Mouse (Mus musculus) intestine, embryonic 16.5 days (tissue): ENCODE measurements around the gene Sebox. TPM values are rescaled to one million over a fixed set of nuclear protein-coding genes. Genes with fewer than 3 reads are reported as not detected.

ENCODE experiments used
- ATAC-seq: fragments of 200-750 bp; cut with Nextera tagmentation; 2 replicates; pipeline ENCODE4 v1.8.0; 2017; ENCODE audit warnings: moderate TSS enrichment, moderate library complexity
- H3K27ac ChIP-seq: fragments of 300-500 bp; sonication (generic); 2 replicates; pipeline ENCODE4 v1.5.1; 2014; ENCODE audit warnings: mild to moderate bottlenecking, low read length
- H3K27me3 ChIP-seq: fragments of 300-500 bp; sonication (generic); replicated peaks from 2 replicates; pipeline ENCODE4 v1.6.1; 2014; ENCODE audit warnings: low read length, control low read depth, mixed read lengths; ENCODE audit not compliant: control insufficient read depth, insufficient read depth
- H3K36me3 ChIP-seq: fragments of 300-500 bp; sonication (generic); 2 replicates; pipeline ENCODE4 v1.6.1; 2014; ENCODE audit warnings: low read length, control low read depth; ENCODE audit not compliant: control insufficient read depth, insufficient read depth
- H3K4me1 ChIP-seq: fragments of 300-500 bp; sonication (generic); 2 replicates; pipeline ENCODE4 v1.6.1; 2014; ENCODE audit warnings: low read length, control low read depth, mixed read lengths; ENCODE audit not compliant: control insufficient read depth, insufficient read depth
- H3K4me2 ChIP-seq: fragments of 300-500 bp; sonication (generic); 2 replicates; pipeline ENCODE4 v1.6.1; 2014; ENCODE audit warnings: low read depth, low read length, control low read depth
- H3K4me3 ChIP-seq: fragments of 300-500 bp; sonication (generic); 2 replicates; pipeline ENCODE4 v1.5.1; 2014; ENCODE audit warnings: mild to moderate bottlenecking, low read length
- H3K9ac ChIP-seq: fragments of 300-500 bp; sonication (generic); 2 replicates; pipeline ENCODE4 v1.6.1; 2014; ENCODE audit warnings: low read depth, low read length
- H3K9me3 ChIP-seq: fragments of 300-500 bp; sonication (generic); 2 replicates; pipeline ENCODE4 v1.6.1; 2016; ENCODE audit warnings: low read length, control low read depth; ENCODE audit not compliant: control insufficient read depth
- WGBS: fragments of 180-500 bp; shearing (Covaris S2); extraction: QIAGEN DNeasy Blood & Tissue Kit; methylation state at CpG from one replicate; pipeline ENCODE4 v1.1.7; 2014; 5-methylcytosine and 5-hydroxymethylcytosine counted together
- polyA plus RNA-seq: library from polyadenylated mRNA; unstranded; fragments of >200 nt; fragmentation: Nextera tagmentation; extraction: Ambion mirVana; gene quantifications from 2 replicates; pipeline ENCODE4 v1.2.1, GENCODE M21; 2015

Gene Sebox
- polyA plus RNA-seq, 1 experiment from 2014 or later, result not detected

DNA sequence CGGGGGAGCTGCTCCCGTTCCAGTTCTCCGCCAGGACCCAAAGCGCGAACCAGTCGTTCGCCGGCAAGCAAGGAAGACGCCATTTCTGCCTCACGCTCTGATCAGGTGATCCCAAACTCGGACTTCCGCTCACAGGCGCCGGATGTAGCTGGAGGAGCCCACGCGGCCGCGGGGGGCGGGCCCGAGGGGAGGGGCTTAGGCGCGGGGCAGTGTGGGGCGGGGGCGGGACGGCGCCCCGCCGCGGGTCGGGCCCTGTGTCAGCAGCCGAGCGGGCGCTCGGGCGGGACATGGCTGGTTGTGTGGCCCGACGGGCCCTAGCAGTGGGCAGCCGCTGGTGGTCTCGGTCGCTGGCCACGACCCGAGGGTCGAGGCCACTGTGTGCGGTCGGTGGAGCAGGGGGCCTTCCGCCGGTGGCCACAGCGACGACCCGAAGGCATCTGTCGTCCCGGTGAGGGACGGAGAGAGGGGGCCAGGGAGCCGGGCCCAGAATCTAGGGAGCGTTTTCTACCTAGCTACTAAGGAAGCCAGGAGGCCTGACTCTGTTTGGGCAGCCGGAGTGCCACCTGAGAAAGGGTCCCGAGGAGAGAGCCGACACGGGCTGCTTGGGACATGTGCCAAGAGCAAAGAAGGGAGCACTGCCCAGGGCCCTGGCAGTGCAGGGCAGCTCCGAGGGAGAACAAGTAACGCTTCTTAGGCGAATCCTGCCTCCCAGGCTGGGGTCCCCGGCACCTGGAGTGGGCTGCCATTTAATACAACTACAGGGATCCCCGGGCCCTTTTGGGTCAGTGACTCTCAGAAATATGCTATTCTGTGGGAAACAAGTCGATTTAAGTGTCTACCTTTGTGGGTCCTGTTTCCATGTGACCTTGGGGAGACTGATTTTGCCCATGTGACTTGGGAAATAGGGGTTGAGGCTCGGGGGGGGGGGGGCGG, 9.0 kb downstream of the Sebox start, which contains the start of the genes Tmem199 and Poldip2:
Gene Tmem199, minus strand, starts transcription at position 148 of the 933 bp plus-strand sequence.
Gene Poldip2, plus strand, starts transcription at position 169 of the 933 bp plus-strand sequence.
- Histone ChIP-seq H3K27ac (peak within 1 kb of the TSS; percentile 79), H3K27me3 (no peaks in the 10 kb centered on the region), H3K4me2 (peak within 1 kb of the TSS; percentile 88), H3K36me3 (peaks cover 14% of the 10 kb centered on the region), H3K4me1 (peaks cover 8% of the 10 kb centered on the region; the same call in 1 of the 2 replicates), H3K4me3 (peak within 1 kb of the TSS; percentile 96), H3K9ac (peak within 1 kb of the TSS; percentile 98), H3K9me3 (no peaks in the 10 kb centered on the region)
- peak; percentile 98 for ATAC-seq
- WGBS, result under 1% methylated on average over 67 of the region's 67 CpGs

GRCm38 (mm10) chr11:78513106-78513790, 10.0 kb downstream of the Sebox start:
- WGBS, result 78% methylated on average over 3 of the region's 3 CpGs
- ATAC-seq, result no peak
- Histone ChIP-seq H3K27me3 (no peaks in the 10 kb centered on the region), H3K27ac (no peak overlapping the region), H3K4me3 (peak overlapping the region; percentile 96), H3K9ac (peak overlapping the region; percentile 98; the same call in 1 of the 2 replicates), H3K4me2 (peak overlapping the region; percentile 88), H3K4me1 (peaks cover 8% of the 10 kb centered on the region; the same call in 1 of the 2 replicates), H3K9me3 (no peaks in the 10 kb centered on the region), H3K36me3 (peaks cover 19% of the 10 kb centered on the region)

GRCm38 (mm10) chr11:78515549-78516325, 12.5 kb downstream of the Sebox start:
- Histone ChIP-seq H3K36me3 (peaks cover 36% of the 10 kb centered on the region), H3K4me3 (no peak overlapping the region), H3K9ac (no peak overlapping the region), H3K4me1 (peaks cover 8% of the 10 kb centered on the region; the same call in 1 of the 2 replicates), H3K9me3 (no peaks in the 10 kb centered on the region), H3K4me2 (no peak overlapping the region), H3K27me3 (no peaks in the 10 kb centered on the region), H3K27ac (no peak overlapping the region)
- 59% methylated on average over 2 of the region's 2 CpGs for WGBS
- no peak for ATAC-seq

GRCm38 (mm10) chr11:78518931-78519330, 15.7 kb downstream of the Sebox start:
- Histone ChIP-seq H3K27ac (no peak overlapping the region), H3K4me3 (no peak overlapping the region), H3K4me1 (no peaks in the 10 kb centered on the region), H3K36me3 (peaks cover 50% of the 10 kb centered on the region), H3K4me2 (no peak overlapping the region), H3K9me3 (no peaks in the 10 kb centered on the region), H3K9ac (no peak overlapping the region), H3K27me3 (no peaks in the 10 kb centered on the region)
- WGBS, result 87% methylated on average over 10 of the region's 10 CpGs
- ATAC-seq, result no peak

- 85% methylated on average over 3 of the region's 3 CpGs for WGBS
- Histone ChIP-seq H3K27me3 (no peaks in the 10 kb centered on the region), H3K9ac (no peak overlapping the region), H3K36me3 (peaks cover 51% of the 10 kb centered on the region), H3K9me3 (no peaks in the 10 kb centered on the region), H3K4me2 (no peak overlapping the region), H3K27ac (no peak overlapping the region), H3K4me1 (no peaks in the 10 kb centered on the region), H3K4me3 (no peak overlapping the region)
- ATAC-seq, result no peak
These were observed 18.6 kb downstream of the Sebox start for GRCm38 (mm10) chr11:78521880-78522279.

DNA sequence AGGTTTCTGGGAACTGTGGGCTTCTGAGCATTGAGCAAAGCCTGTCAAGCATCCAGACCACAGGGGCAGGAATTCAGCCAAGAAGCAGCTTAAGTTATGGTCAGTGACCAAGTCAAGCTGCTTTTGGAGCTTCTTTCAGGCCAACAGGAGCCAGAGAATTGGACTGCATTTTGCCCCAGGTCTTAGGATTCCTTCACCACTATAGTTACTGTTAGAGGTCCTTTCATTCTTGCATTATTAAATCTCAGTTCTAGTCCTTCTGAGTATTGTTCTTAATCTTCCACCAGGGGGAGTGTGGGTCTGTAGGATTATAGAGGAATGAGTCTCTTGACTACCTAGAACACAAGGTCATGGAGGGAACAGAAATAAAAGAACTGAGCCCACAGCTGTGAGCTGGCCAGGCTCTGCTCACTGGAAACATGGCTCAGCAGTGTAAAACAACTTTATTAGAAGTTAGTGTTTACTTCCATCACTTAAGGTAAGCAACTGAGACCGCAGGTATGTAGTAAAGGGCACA, 19.3 kb downstream of the Sebox start:
- Histone ChIP-seq H3K9ac (no peak overlapping the region), H3K4me1 (no peaks in the 10 kb centered on the region), H3K36me3 (peaks cover 55% of the 10 kb centered on the region), H3K9me3 (no peaks in the 10 kb centered on the region), H3K4me2 (no peak overlapping the region), H3K27ac (no peak overlapping the region), H3K4me3 (no peak overlapping the region), H3K27me3 (no peaks in the 10 kb centered on the region)
- no peak for ATAC-seq
- WGBS, result 89% methylated on average over 1 of the region's 1 CpGs

- WGBS, result 84% methylated on average over 9 of the region's 9 CpGs
- Histone ChIP-seq H3K9me3 (no peaks in the 10 kb centered on the region), H3K4me3 (no peak overlapping the region), H3K4me1 (no peaks in the 10 kb centered on the region), H3K4me2 (no peak overlapping the region), H3K9ac (no peak overlapping the region), H3K27ac (no peak overlapping the region), H3K27me3 (no peaks in the 10 kb centered on the region), H3K36me3 (peaks cover 57% of the 10 kb centered on the region)
- ATAC-seq, result no peak
These were observed 20.2 kb downstream of the Sebox start for GRCm38 (mm10) chr11:78523241-78523955.

GRCm38 (mm10) chr11:78524838-78525237, 21.6 kb downstream of the Sebox start:
- Histone ChIP-seq H3K4me3 (no peak overlapping the region), H3K4me1 (no peaks in the 10 kb centered on the region), H3K36me3 (peaks cover 48% of the 10 kb centered on the region), H3K27ac (no peak overlapping the region), H3K4me2 (no peak overlapping the region), H3K9me3 (no peaks in the 10 kb centered on the region), H3K27me3 (no peaks in the 10 kb centered on the region), H3K9ac (no peak overlapping the region)
- ATAC-seq, result no peak
- 77% methylated on average over 2 of the region's 2 CpGs for WGBS
